Mouse (Mus musculus) kidney, adult 2 months (tissue): ENCODE measurements around the gene Gm9903.

Source experiments
- CTCF ChIP-seq: fragments of 200-500 bp; conservative IDR thresholded peaks from 2 replicates; pipeline ENCODE4 v1.5.1; 2011; ENCODE audit warnings: low read depth, mild to moderate bottlenecking, control low read depth, low read length, moderate library complexity, mixed read lengths; ENCODE audit not compliant: insufficient read depth, insufficient read length
- POLR2A ChIP-seq: fragments of 200-500 bp; IDR thresholded peaks from one replicate; pipeline ENCODE4 v1.6.1; 2011; ENCODE audit warnings: low read depth, low read length, control low read depth

- TF ChIP-seq CTCF (no peak), POLR2A (no peak)
These were observed 44.7 kb downstream of the Gm9903 start for GRCm38 (mm10) chr5:33674439-33674838.
